Mouse (Mus musculus) right cerebral cortex, postnatal 14 days (tissue): ENCODE measurements around the gene Ppara.

Experiments
- DNase-seq: peaks from one replicate; pipeline ENCODE4 v3.0.0; 2022

The Ppara gene

GRCm38 (mm10) chr15:85705566-85706332, 29.0 kb upstream of the Ppara start:
- no peak for DNase-seq

GRCm38 (mm10) chr15:85706527-85706926, 28.3 kb upstream of the Ppara start:
- no peak for DNase-seq

- DNase-seq: no peak
Observed at GRCm38 (mm10) chr15:85707017-85707416, 27.8 kb upstream of the Ppara start.

GRCm38 (mm10) chr15:85707458-85708030, 27.2 kb upstream of the Ppara start:
- DNase-seq: no peak

- DNase-seq: no peak
Observed at GRCm38 (mm10) chr15:85708217-85708616, 26.6 kb upstream of the Ppara start.

- no peak for DNase-seq
Observed at GRCm38 (mm10) chr15:85708843-85709242, 25.9 kb upstream of the Ppara start.

- peak; percentile 87 for DNase-seq
Observed at GRCm38 (mm10) chr15:85709268-85709973, 25.4 kb upstream of the Ppara start.

GRCm38 (mm10) chr15:85710179-85710578, 24.6 kb upstream of the Ppara start:
- peak; percentile 81 for DNase-seq

GRCm38 (mm10) chr15:85710641-85711580, 23.9 kb upstream of the Ppara start:
- DNase-seq: no peak

GRCm38 (mm10) chr15:85712565-85713168, 22.1 kb upstream of the Ppara start:
- no peak for DNase-seq

GRCm38 (mm10) chr15:85713417-85713816, 21.4 kb upstream of the Ppara start:
- no peak for DNase-seq

GRCm38 (mm10) chr15:85715059-85715458, 19.7 kb upstream of the Ppara start:
- no peak for DNase-seq

GRCm38 (mm10) chr15:85716045-85716444, 18.7 kb upstream of the Ppara start:
- peak; percentile 83 for DNase-seq

- DNase-seq: no peak
Observed at GRCm38 (mm10) chr15:85716591-85716990, 18.2 kb upstream of the Ppara start.

GRCm38 (mm10) chr15:85717008-85717407, 17.8 kb upstream of the Ppara start:
- DNase-seq: no peak

GRCm38 (mm10) chr15:85717800-85718199, 17.0 kb upstream of the Ppara start:
- DNase-seq: no peak

- no peak for DNase-seq
Observed at GRCm38 (mm10) chr15:85719017-85719416, 15.8 kb upstream of the Ppara start.

GRCm38 (mm10) chr15:85720366-85720841, 14.4 kb upstream of the Ppara start:
- DNase-seq: no peak

GRCm38 (mm10) chr15:85724271-85725165, 10.3 kb upstream of the Ppara start:
- DNase-seq: no peak

GRCm38 (mm10) chr15:85728224-85728623, 6.6 kb upstream of the Ppara start:
- DNase-seq: no peak

- no peak for DNase-seq
Observed at GRCm38 (mm10) chr15:85729256-85729655, 5.5 kb upstream of the Ppara start.
